ENCODE assay signal across 26 mouse cellular contexts in the genomic region with DNA sequence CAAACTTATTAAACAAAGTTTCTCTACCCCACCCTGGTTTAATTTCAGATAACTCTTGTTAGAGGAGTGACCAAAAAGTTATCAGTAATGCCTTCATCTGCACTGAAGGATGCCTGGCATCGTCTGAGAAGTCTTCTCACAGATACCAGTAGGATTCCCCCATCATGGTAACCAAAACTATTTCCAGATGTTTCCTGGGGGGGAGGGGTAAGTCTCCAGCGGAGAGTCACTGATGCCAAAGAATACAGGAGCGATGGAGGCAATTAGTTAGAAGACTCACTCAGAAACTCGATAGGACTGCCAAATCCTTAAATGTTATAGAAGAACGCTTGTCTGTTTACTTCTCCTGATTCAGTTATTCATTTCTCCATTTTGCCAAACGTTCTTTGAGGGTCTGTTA.
A peak's percentile ranks its signal among the peaks of the same experiment; 100 is the strongest.
DNase-seq lines count a peak whose midpoint lies in the region; ATAC-seq lines count a peak whose summit lies in the region.
"Had no signal": no experiment of that assay in that cellular context is flagged by ENCODE, and none has a peak within 500 bp of the region (broad histone marks: within the 10 kb centered on the region; RNA-seq: fewer than 3 reads in every experiment).

No protein-coding gene starts in this region.

- 23% methylated on average over 6 of the region's 6 CpGs for WGBS in embryonic facial prominence, embryonic 11.5 days

- H3K9me3 ChIP-seq in embryonic facial prominence, embryonic 11.5 days (replicated peaks; ENCODE audit: control insufficient read depth, low read length): no peaks in the 10 kb centered on the region
- H3K9me3 ChIP-seq: embryonic facial prominence, embryonic 15.5 days; heart, embryonic 12.5 days; heart, embryonic 15.5 days had no signal

- no peak overlapping the region for H3K4me3 ChIP-seq in embryonic facial prominence, embryonic 11.5 days (ENCODE audit: low read depth, low read length)
- H3K4me3 ChIP-seq: embryonic facial prominence, embryonic 15.5 days; heart, embryonic 12.5 days; heart, embryonic 15.5 days had no signal

- intact Hi-C loops in heart, postnatal 36 days (cut with DNase I): no loop called here

- H3K4me1 ChIP-seq in embryonic facial prominence, embryonic 11.5 days (ENCODE audit: control insufficient read depth, insufficient read depth, low read length): no peaks in the 10 kb centered on the region
- H3K4me1 ChIP-seq: embryonic facial prominence, embryonic 15.5 days; heart, embryonic 12.5 days; heart, embryonic 15.5 days had no signal

- no peaks in the 10 kb centered on the region for H3K27me3 ChIP-seq in embryonic facial prominence, embryonic 11.5 days (ENCODE audit: control insufficient read depth, insufficient read depth, low read length)
- H3K27me3 ChIP-seq: embryonic facial prominence, embryonic 15.5 days; heart, embryonic 12.5 days; heart, embryonic 15.5 days had no signal

- no peak overlapping the region for H3K4me2 ChIP-seq in embryonic facial prominence, embryonic 11.5 days (ENCODE audit: low read depth, low read length)
- H3K4me2 ChIP-seq: embryonic facial prominence, embryonic 15.5 days; heart, embryonic 12.5 days; heart, embryonic 15.5 days; hindbrain, embryonic 14.5 days had no signal

- peak; percentile 48 for DNase-seq in 3T3-L1 (ENCODE audit: low read depth, low spot score)
- peak; percentile 79 for DNase-seq in NIH3T3 (ENCODE audit: low read depth)
- peak; percentile 51 for DNase-seq in embryo, embryonic 11 days
- peak; percentile 74 for DNase-seq in embryonic facial prominence, embryonic 11.5 days (ENCODE audit: low spot score)
- no peak for DNase-seq in layer of hippocampus, postnatal 10 days (ENCODE audit: low spot score in 2 of 2)
- DNase-seq in frontal cortex, postnatal 10 days (ENCODE audit: low spot score in 2 of 2): no peak
- DNase-seq in heart, postnatal 36 days: no peak
- DNase-seq: adrenal gland, postnatal 10 days; adrenal gland, postnatal 36 days; cerebellum, adult 18-20 months; cerebellum, adult 9-10 months; cerebellum, postnatal 14 days; forebrain, postnatal 0 days; gastrocnemius, postnatal 25 days; heart, adult 18-20 months; heart, postnatal 10 days; heart, postnatal 4 days had no signal

- no peak for ATAC-seq in embryonic facial prominence, embryonic 11.5 days (replicated peaks; ENCODE audit: insufficient number of reproducible peaks, low FRiP score, low TSS enrichment, low read depth)
- ATAC-seq: forebrain, embryonic 14.5 days; forebrain, postnatal 0 days; hindbrain, postnatal 0 days; inflammation-experienced regulatory T-cells, adult 6 months; intestine, embryonic 16.5 days; Patski had no signal

- no peak overlapping the region for H3K27ac ChIP-seq in embryonic facial prominence, embryonic 11.5 days (replicated peaks; ENCODE audit: low read depth, low read length)
- H3K27ac ChIP-seq: embryonic facial prominence, embryonic 15.5 days; heart, embryonic 15.5 days; hindbrain, embryonic 14.5 days; hindbrain, postnatal 0 days had no signal

- H3K36me3 ChIP-seq in embryonic facial prominence, embryonic 11.5 days (replicated peaks; ENCODE audit: control insufficient read depth, insufficient read depth, low read depth, low read length): no peaks in the 10 kb centered on the region
- H3K36me3 ChIP-seq: embryonic facial prominence, embryonic 15.5 days; heart, embryonic 12.5 days; heart, embryonic 15.5 days had no signal

- H3K9ac ChIP-seq in embryonic facial prominence, embryonic 11.5 days (replicated peaks; ENCODE audit: low read length): no peak overlapping the region
- H3K9ac ChIP-seq: embryonic facial prominence, embryonic 15.5 days; forebrain, postnatal 0 days; heart, embryonic 12.5 days; heart, embryonic 15.5 days; hindbrain, embryonic 14.5 days had no signal

Comparison
In these comparisons a context has a peak if more than half of its experiments do, and no peak if none do; other contexts are left out.
1. DNase-seq: peak in 3T3-L1 (single experiment), NIH3T3 (single experiment), embryo, embryonic 11 days (single experiment) and embryonic facial prominence, embryonic 11.5 days (single experiment); none in layer of hippocampus, postnatal 10 days (0 of 2), frontal cortex, postnatal 10 days (0 of 2) and heart, postnatal 36 days (0 of 2).